Mouse (Mus musculus) myocyte (in vitro differentiated cells): ENCODE results near the gene Morn1. TPM values are rescaled to one million over a fixed set of nuclear protein-coding genes. Genes with fewer than 3 reads are reported as not detected.
A peak's percentile ranks its signal among the peaks of the same experiment; 100 is the strongest.

Source experiments
- H3K27me3 ChIP-seq: one replicate; pipeline ENCODE4 v1.6.1; 2011; ENCODE audit not compliant: control insufficient read depth, insufficient read depth, insufficient read length
- H3K36me3 ChIP-seq: one replicate; pipeline ENCODE4 v1.6.1; 2011; ENCODE audit not compliant: control insufficient read depth, insufficient read depth
- H3K4me2 ChIP-seq: one replicate; pipeline ENCODE4 v1.6.1; 2011; ENCODE audit warnings: low read depth, control low read depth
- H3K4me3 ChIP-seq: one replicate; pipeline ENCODE4 v1.5.1; 2011; ENCODE audit warnings: mild to moderate bottlenecking, control low read depth, moderate library complexity
- H3K79me2 ChIP-seq: one replicate; pipeline ENCODE4 v1.6.1; 2011; ENCODE audit not compliant: control insufficient read depth, insufficient read depth
- H3ac ChIP-seq: one replicate; pipeline ENCODE4 v1.6.1; 2011; ENCODE audit not compliant: control insufficient read depth, insufficient read length
- CEBPB ChIP-seq: IDR thresholded peaks from 2 replicates; pipeline ENCODE4 v1.6.1; 2011; ENCODE audit warnings: mild to moderate bottlenecking, moderate library complexity; ENCODE audit not compliant: poor library complexity, insufficient read depth, severe bottlenecking
- E2F4 ChIP-seq: IDR thresholded peaks from one replicate; pipeline ENCODE4 v1.6.1; 2011; ENCODE audit warnings: mild to moderate bottlenecking, control low read depth, moderate library complexity; ENCODE audit not compliant: insufficient read depth
- MAX ChIP-seq: IDR thresholded peaks from one replicate; pipeline ENCODE4 v1.6.1; 2011; ENCODE audit warnings: low read depth, mild to moderate bottlenecking, control low read depth
- MYOD1 ChIP-seq, 3 experiments: IDR thresholded peaks; one replicate each; pipeline ENCODE4 v1.6.1; 2011; ENCODE audit warnings: control low read depth in 2 of 3, low read depth in 2 of 3, mild to moderate bottlenecking in 2 of 3, moderate library complexity in 1 of 3; ENCODE audit not compliant: insufficient read length in 2 of 3, control insufficient read depth in 1 of 3
- MYOG ChIP-seq, 3 experiments: IDR thresholded peaks; one replicate each; pipeline ENCODE4 v1.6.1; 2011; ENCODE audit warnings: control low read depth in 2 of 3, low read depth in 2 of 3, mild to moderate bottlenecking in 2 of 3; ENCODE audit not compliant: insufficient read length in 2 of 3, control insufficient read depth in 1 of 3, insufficient read depth in 1 of 3
- POLR2A ChIP-seq: IDR thresholded peaks from one replicate; pipeline ENCODE4 v1.6.1; 2011; ENCODE audit warnings: low read depth, mild to moderate bottlenecking, control low read depth, moderate library complexity; ENCODE audit not compliant: insufficient read length
- POLR2AphosphoS2 ChIP-seq: IDR thresholded peaks from one replicate; pipeline ENCODE4 v1.6.1; 2011; ENCODE audit warnings: low read depth, control low read depth; ENCODE audit not compliant: insufficient read length
- REST ChIP-seq: IDR thresholded peaks from one replicate; pipeline ENCODE4 v1.6.1; 2011; ENCODE audit warnings: mild to moderate bottlenecking, control low read depth, moderate library complexity; ENCODE audit not compliant: insufficient read depth, insufficient read length
- SRF ChIP-seq: IDR thresholded peaks from one replicate; pipeline ENCODE4 v1.6.1; 2011; ENCODE audit warnings: low read depth; ENCODE audit not compliant: control insufficient read depth, insufficient read length
- TCF12 ChIP-seq: IDR thresholded peaks from one replicate; pipeline ENCODE4 v1.6.1; 2011; ENCODE audit warnings: mild to moderate bottlenecking, control low read depth; ENCODE audit not compliant: poor library complexity, insufficient read depth, severe bottlenecking
- TCF3 ChIP-seq: IDR thresholded peaks from one replicate; pipeline ENCODE4 v1.6.1; 2011; ENCODE audit warnings: low read depth, control low read depth; ENCODE audit not compliant: insufficient read length
- USF1 ChIP-seq: IDR thresholded peaks from one replicate; pipeline ENCODE4 v1.6.1; 2011; ENCODE audit warnings: low read depth, mild to moderate bottlenecking, control low read depth, moderate library complexity
- polyA plus RNA-seq: library from polyadenylated mRNA; unstranded; fragments of >200 nt; fragmentation: generic; extraction: Trizol; gene quantifications from one replicate; pipeline ENCODE4 v1.2.1, GENCODE M21; 2012; ENCODE audit warnings: missing spikeins

The Morn1 gene
- polyA plus RNA-seq, 1 experiment: 2.6 TPM

DNA sequence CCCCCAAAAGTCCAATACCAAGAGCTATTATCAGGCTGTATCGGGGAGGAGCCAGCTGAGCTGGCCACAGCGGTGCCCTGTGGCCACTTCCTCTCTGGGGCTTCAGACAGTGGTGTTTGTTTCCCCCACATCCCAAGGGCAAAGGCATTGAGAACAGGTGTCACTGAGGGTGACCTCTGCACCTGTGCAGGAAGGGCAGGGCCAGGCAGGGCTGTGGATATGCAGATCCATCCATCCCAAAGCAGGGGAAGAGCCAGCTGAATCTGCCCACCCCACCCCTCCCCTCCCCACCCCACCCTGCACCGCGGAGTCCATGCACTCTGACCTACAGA is 76.9 kb downstream of the Morn1 start:
- TF ChIP-seq TCF12 (peak; percentile 96), POLR2AphosphoS2 (no peak), SRF (no peak), CEBPB (no peak), MYOD1 (IDR thresholded peaks at IDR 0.05; ENCODE audit: control insufficient read depth in 1 of 3, insufficient read length in 2 of 3, low read depth in 2 of 3) (peak in 2 of 3 experiments; percentile 97 to 99), REST (no peak), USF1 (no peak), E2F4 (no peak), TCF3 (peak; percentile 88), MYOG (IDR thresholded peaks at IDR 0.05; ENCODE audit: control insufficient read depth in 1 of 3, insufficient read depth in 1 of 3, insufficient read length in 2 of 3, low read depth in 2 of 3) (peak; percentile 42 to 98 (median 93)), POLR2A (no peak), MAX (no peak)
- H3K4me3 ChIP-seq: no peak overlapping the region
- peaks cover 78% of the 10 kb centered on the region for H3K79me2 ChIP-seq
- peaks cover 23% of the 10 kb centered on the region for H3K36me3 ChIP-seq
- H3K27me3 ChIP-seq: no peaks in the 10 kb centered on the region
- peak overlapping the region; percentile 71 for H3K4me2 ChIP-seq
- H3ac ChIP-seq: no peak overlapping the region

GRCm38 (mm10) chr4:155163685-155164084 is 77.3 kb downstream of the Morn1 start:
- Histone ChIP-seq H3K4me2 (peak overlapping the region; percentile 62), H3K79me2 (peaks cover 82% of the 10 kb centered on the region), H3K27me3 (no peaks in the 10 kb centered on the region), H3K36me3 (peaks cover 19% of the 10 kb centered on the region), H3K4me3 (no peak overlapping the region), H3ac (no peak overlapping the region)
- TF ChIP-seq CEBPB (no peak), POLR2AphosphoS2 (peak; percentile 45), MYOD1 (IDR thresholded peaks at IDR 0.05; ENCODE audit: control insufficient read depth in 1 of 3, insufficient read length in 2 of 3, low read depth in 2 of 3) (peak in 1 of 3 experiments; percentile 28), POLR2A (peak; percentile 34)

- Histone ChIP-seq H3K79me2 (peaks cover 89% of the 10 kb centered on the region), H3K27me3 (no peaks in the 10 kb centered on the region), H3K36me3 (peaks cover 10% of the 10 kb centered on the region), H3K4me3 (no peak overlapping the region), H3K4me2 (peak overlapping the region; percentile 62), H3ac (no peak overlapping the region)
- peak; percentile 10 for TF ChIP-seq TCF12
- TF ChIP-seq MYOG (IDR thresholded peaks at IDR 0.05; ENCODE audit: control insufficient read depth in 1 of 3, insufficient read depth in 1 of 3, insufficient read length in 2 of 3, low read depth in 2 of 3): peak; percentile 5 to 84 (median 34)
- no peak for TF ChIP-seq E2F4
- no peak for TF ChIP-seq TCF3
- TF ChIP-seq MYOD1 (IDR thresholded peaks at IDR 0.05; ENCODE audit: control insufficient read depth in 1 of 3, insufficient read length in 2 of 3, low read depth in 2 of 3): peak in 2 of 3 experiments; percentile 8 to 87
- no peak for TF ChIP-seq REST
- no peak for TF ChIP-seq POLR2A
These were observed 78.2 kb downstream of the Morn1 start for GRCm38 (mm10) chr4:155164550-155164949.

GRCm38 (mm10) chr4:155165861-155166260 is 79.5 kb downstream of the Morn1 start:
- no peaks in the 10 kb centered on the region for H3K36me3 ChIP-seq
- TF ChIP-seq E2F4 (no peak), REST (no peak), MYOG (IDR thresholded peaks at IDR 0.05; ENCODE audit: control insufficient read depth in 1 of 3, insufficient read depth in 1 of 3, insufficient read length in 2 of 3, low read depth in 2 of 3) (no peak), MAX (no peak), USF1 (no peak), POLR2AphosphoS2 (no peak), POLR2A (no peak), SRF (no peak), TCF3 (no peak), TCF12 (no peak), MYOD1 (IDR thresholded peaks at IDR 0.05; ENCODE audit: control insufficient read depth in 1 of 3, insufficient read length in 2 of 3, low read depth in 2 of 3) (no peak), CEBPB (no peak)

GRCm38 (mm10) chr4:155168835-155169252 is 82.5 kb downstream of the Morn1 start:
- Histone ChIP-seq H3K79me2 (peaks cover 84% of the 10 kb centered on the region), H3ac (no peak overlapping the region), H3K4me3 (no peak overlapping the region), H3K36me3 (no peaks in the 10 kb centered on the region), H3K4me2 (no peak overlapping the region), H3K27me3 (no peaks in the 10 kb centered on the region)
- TF ChIP-seq MAX (no peak), MYOD1 (IDR thresholded peaks at IDR 0.05; ENCODE audit: control insufficient read depth in 1 of 3, insufficient read length in 2 of 3, low read depth in 2 of 3) (no peak), MYOG (IDR thresholded peaks at IDR 0.05; ENCODE audit: control insufficient read depth in 1 of 3, insufficient read depth in 1 of 3, insufficient read length in 2 of 3, low read depth in 2 of 3) (no peak), TCF12 (no peak), TCF3 (no peak), USF1 (no peak), CEBPB (no peak), REST (no peak), E2F4 (no peak), POLR2AphosphoS2 (no peak), POLR2A (no peak), SRF (no peak)

More at GRCm38 (mm10) chr4:155165861-155166260, 79.5 kb downstream of the Morn1 start:
- no peak overlapping the region for H3K4me2 ChIP-seq
- no peaks in the 10 kb centered on the region for H3K27me3 ChIP-seq
- peaks cover 89% of the 10 kb centered on the region for H3K79me2 ChIP-seq
- no peak overlapping the region for H3ac ChIP-seq
- no peak overlapping the region for H3K4me3 ChIP-seq
